Mouse (Mus musculus) spleen, adult 2 months (tissue): ENCODE measurements around the gene Ttll11.

Experiments used
- CTCF ChIP-seq: fragments of 200-500 bp; IDR thresholded peaks from 2 replicates; pipeline ENCODE4 v1.5.1; 2011; ENCODE audit warnings: mild to moderate bottlenecking, inconsistent platforms; ENCODE audit not compliant: insufficient read depth, insufficient read length, insufficient replicate concordance; ENCODE audit errors: extremely low read depth
- POLR2A ChIP-seq: fragments of 200-500 bp; IDR thresholded peaks from 2 replicates; pipeline ENCODE4 v1.6.1; 2011; ENCODE audit warnings: low read depth, low read length, inconsistent platforms

DNA sequence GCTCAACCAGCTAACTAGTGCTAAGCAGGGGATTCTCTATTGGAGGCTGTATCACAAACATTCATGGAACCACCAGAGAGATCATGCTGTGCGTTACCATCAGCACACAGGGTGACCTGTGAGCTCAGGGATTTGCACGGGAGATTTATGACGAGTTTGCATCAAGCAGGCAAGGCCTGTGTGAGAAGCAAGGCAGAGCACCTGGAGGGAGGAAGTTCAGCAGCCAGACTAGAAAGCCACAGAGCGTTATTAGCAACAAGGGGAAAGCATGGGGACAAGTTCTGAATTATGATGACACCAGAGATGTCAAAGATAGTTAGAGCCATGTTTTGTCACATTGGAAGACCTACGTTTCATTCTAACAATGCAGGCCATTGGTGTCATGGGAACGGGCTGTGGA is 72.1 kb downstream of the Ttll11 start:
- TF ChIP-seq POLR2A (no peak), CTCF (no peak)
